ENCODE assay signal across 39 mouse cellular contexts in genomic region chr15:63909896-63910295, GRCm38 (mm10). TPM values are rescaled to one million over a fixed set of nuclear protein-coding genes. Genes with fewer than 3 reads are reported as not detected.
"Had no signal": no experiment of that assay in that cellular context is flagged by ENCODE, and none has a peak within 500 bp of the region (broad histone marks: within the 10 kb centered on the region; RNA-seq: fewer than 3 reads in every experiment).

No protein-coding gene starts in this region.

RNA-seq across cellular contexts. Expression of gene Gsdmc4, which starts 2.2 kb away (rescaled TPM):
- total RNA-seq: left cerebral cortex, adult 18-20 months; left cerebral cortex, adult 2 months; left cerebral cortex, postnatal 10 days; left cerebral cortex, postnatal 25 days; left cerebral cortex, postnatal 36 days; left cerebral cortex, postnatal 4 days; liver, adult 2 months; megakaryocyte-erythroid progenitor cell, adult 5-6 weeks; monocyte, adult 5-6 weeks had no signal
- polyA plus RNA-seq: limb, embryonic 10.5 days; limb, embryonic 11.5 days; limb, embryonic 12.5 days; limb, embryonic 13.5 days; limb, embryonic 15.5 days; liver, embryonic 11.5 days; liver, embryonic 12.5 days; liver, embryonic 13.5 days; liver, embryonic 15.5 days; liver, embryonic 16.5 days; liver, postnatal 0 days; lung, embryonic 14.5 days; lung, embryonic 15.5 days; lung, embryonic 16.5 days; macrophage; midbrain, embryonic 10.5 days; midbrain, embryonic 11.5 days; midbrain, embryonic 12.5 days; midbrain, embryonic 14.5 days; midbrain, embryonic 15.5 days; midbrain, embryonic 16.5 days; neural tube, embryonic 11.5 days; neural tube, embryonic 12.5 days had no signal

RNA-seq across cellular contexts. Expression of gene Gsdmc3, which starts 31.5 kb away (rescaled TPM):
- total RNA-seq: left cerebral cortex, adult 18-20 months; left cerebral cortex, adult 2 months; left cerebral cortex, adult 8-10 months; left cerebral cortex, postnatal 10 days; left cerebral cortex, postnatal 14 days; left cerebral cortex, postnatal 25 days; left cerebral cortex, postnatal 36 days; left cerebral cortex, postnatal 4 days; liver, adult 2 months; megakaryocyte-erythroid progenitor cell, adult 5-6 weeks; midbrain, postnatal 0 days; monocyte, adult 5-6 weeks had no signal
- polyA plus RNA-seq: limb, embryonic 10.5 days; limb, embryonic 11.5 days; limb, embryonic 12.5 days; limb, embryonic 13.5 days; limb, embryonic 15.5 days; liver, adult 2 months; liver, embryonic 11.5 days; liver, embryonic 12.5 days; liver, embryonic 13.5 days; liver, embryonic 14.5 days; liver, embryonic 15.5 days; liver, embryonic 16.5 days; liver, postnatal 0 days; lung, adult 2 months; lung, embryonic 14.5 days; macrophage; midbrain, embryonic 10.5 days; midbrain, embryonic 11.5 days; midbrain, embryonic 12.5 days; midbrain, embryonic 13.5 days; midbrain, embryonic 14.5 days; midbrain, embryonic 15.5 days; midbrain, embryonic 16.5 days; midbrain, postnatal 0 days; myocyte; neural tube, embryonic 11.5 days; neural tube, embryonic 12.5 days had no signal
